Mouse (Mus musculus) heart, embryonic 14.5 days (tissue): ENCODE data around the gene Prep. TPM values are rescaled to one million over a fixed set of nuclear protein-coding genes. Genes with fewer than 3 reads are reported as not detected.

Experiments
- ATAC-seq: fragments of 200-750 bp; cut with Nextera tagmentation; 2 replicates; pipeline ENCODE4 v1.8.0; 2017; ENCODE audit warnings: low read depth, moderate TSS enrichment; ENCODE audit not compliant: insufficient number of reproducible peaks, insufficient read depth, low FRiP score
- H3K27ac ChIP-seq, 2 experiments: fragments of 200-500 bp in 1 of 2; fragments of 300-500 bp in 1 of 2; sonication (generic) in 1 of 2; replicated peaks in 1 of 2; 2 replicates each; pipeline ENCODE4 v1.5.1; 2012 to 2014; ENCODE audit warnings: low read depth in 2 of 2, low read length in 2 of 2, control low read depth in 1 of 2, mild to moderate bottlenecking in 1 of 2, mixed read lengths in 1 of 2; ENCODE audit not compliant: control insufficient read depth in 1 of 2, insufficient read depth in 1 of 2
- H3K27me3 ChIP-seq: fragments of 300-500 bp; sonication (generic); 2 replicates; pipeline ENCODE4 v1.6.1; 2014; ENCODE audit warnings: mild to moderate bottlenecking, low read length, control low read depth; ENCODE audit not compliant: control insufficient read depth, insufficient read depth
- H3K36me3 ChIP-seq: fragments of 300-500 bp; sonication (generic); 2 replicates; pipeline ENCODE4 v1.6.1; 2014; ENCODE audit warnings: mild to moderate bottlenecking, control low read depth, low read length, mixed read lengths; ENCODE audit not compliant: control insufficient read depth, insufficient read depth
- H3K4me1 ChIP-seq, 2 experiments: fragments of 200-500 bp in 1 of 2; fragments of 300-500 bp in 1 of 2; sonication (generic) in 1 of 2; 2 replicates each; pipeline ENCODE4 v1.6.1; 2012 to 2014; ENCODE audit warnings: low read length in 2 of 2, control low read depth in 1 of 2, mixed read lengths in 1 of 2; ENCODE audit not compliant: control insufficient read depth in 2 of 2, insufficient read depth in 2 of 2
- H3K4me2 ChIP-seq: fragments of 300-500 bp; sonication (generic); 2 replicates; pipeline ENCODE4 v1.6.1; 2014; ENCODE audit warnings: mild to moderate bottlenecking, low read length
- H3K4me3 ChIP-seq, 2 experiments: fragments of 200-500 bp in 1 of 2; fragments of 300-500 bp in 1 of 2; sonication (generic) in 1 of 2; 2 replicates each; pipeline ENCODE4 v1.5.1; 2012 to 2014; ENCODE audit warnings: low read length in 2 of 2, mild to moderate bottlenecking in 2 of 2, control low read depth in 1 of 2, low read depth in 1 of 2, moderate library complexity in 1 of 2; ENCODE audit not compliant: control insufficient read depth in 1 of 2, insufficient read depth in 1 of 2
- H3K9ac ChIP-seq: fragments of 300-500 bp; sonication (generic); 2 replicates; pipeline ENCODE4 v1.6.1; 2014; ENCODE audit warnings: mild to moderate bottlenecking, low read length
- H3K9me3 ChIP-seq: fragments of 300-500 bp; sonication (generic); 2 replicates; pipeline ENCODE4 v1.6.1; 2016; ENCODE audit warnings: low read length, control low read depth; ENCODE audit not compliant: control insufficient read depth
- WGBS: fragments of 180-500 bp; shearing (Covaris S2); extraction: QIAGEN DNeasy Blood & Tissue Kit; methylation state at CpG from one replicate; pipeline ENCODE4 v1.1.7; 2014; 5-methylcytosine and 5-hydroxymethylcytosine counted together
- polyA plus RNA-seq: library from polyadenylated mRNA; unstranded; fragments of >200 nt; fragmentation: Nextera tagmentation; extraction: Ambion mirVana; gene quantifications from 2 replicates; pipeline ENCODE4 v1.2.1, GENCODE M21; 2014

Prep gene
- polyA plus RNA-seq, 1 experiment from 2014 or later: 24.4 TPM

- H3K9ac ChIP-seq: no peak overlapping the region
- H3K4me2 ChIP-seq: 0 out of 2 replicates have a peak overlapping the region, but pooled peaks have one; percentile 12
- peaks cover 9 to 10% of the 10 kb centered on the region in 2 experiments for H3K4me1 ChIP-seq
- H3K36me3 ChIP-seq: no peaks in the 10 kb centered on the region
- H3K4me3 ChIP-seq: no peak overlapping the region
- ATAC-seq: no peak
- no peaks in the 10 kb centered on the region for H3K9me3 ChIP-seq
- 24% methylated on average over 12 of the region's 12 CpGs for WGBS
- H3K27ac ChIP-seq: no peak overlapping the region
- peaks cover 10% of the 10 kb centered on the region for H3K27me3 ChIP-seq
These were observed 21.6 kb upstream of the Prep start for GRCm38 (mm10) chr10:45045268-45045928.

- no peaks in the 10 kb centered on the region for H3K9me3 ChIP-seq
- WGBS: 10% methylated on average over 11 of the region's 11 CpGs
- no peak for ATAC-seq
- peaks cover 10% of the 10 kb centered on the region for H3K27me3 ChIP-seq
- H3K9ac ChIP-seq: peak overlapping the region; percentile 17
- H3K36me3 ChIP-seq: no peaks in the 10 kb centered on the region
- H3K4me3 ChIP-seq: peak overlapping the region; percentile 10 to 12; a peak in 3 of 4 replicates
- peaks cover 9 to 10% of the 10 kb centered on the region in 2 experiments for H3K4me1 ChIP-seq
- no peak overlapping the region for H3K27ac ChIP-seq
- peak overlapping the region; percentile 59 for H3K4me2 ChIP-seq
These were observed 18.8 kb upstream of the Prep start for GRCm38 (mm10) chr10:45048158-45048557.

- Histone ChIP-seq H3K9me3 (no peaks in the 10 kb centered on the region), H3K36me3 (no peaks in the 10 kb centered on the region), H3K27me3 (peaks cover 10% of the 10 kb centered on the region), H3K9ac (peak overlapping the region; percentile 17), H3K4me3 (peak overlapping the region in 1 of 2 experiments; percentile 10; a peak in 2 of 4 replicates), H3K4me2 (peak overlapping the region; percentile 59), H3K27ac (no peak overlapping the region), H3K4me1 (peaks cover 9 to 10% of the 10 kb centered on the region in 2 experiments)
- WGBS: 20% methylated on average over 11 of the region's 11 CpGs
- no peak for ATAC-seq
These were observed 18.4 kb upstream of the Prep start for GRCm38 (mm10) chr10:45048622-45049021.

GRCm38 (mm10) chr10:45051125-45051744 is 15.8 kb upstream of the Prep start:
- H3K27ac ChIP-seq: no peak overlapping the region
- no peak for ATAC-seq
- peak overlapping the region; percentile 28; the same call in 1 of the 2 replicates for H3K4me2 ChIP-seq
- no peak overlapping the region for H3K4me3 ChIP-seq
- H3K4me1 ChIP-seq: peaks cover 9 to 10% of the 10 kb centered on the region in 2 experiments
- 58% methylated on average over 11 of the region's 11 CpGs for WGBS
- 0 out of 2 replicates have a peak, but pooled peaks cover 3% of the 10 kb centered on the region for H3K9me3 ChIP-seq
- peaks cover 10% of the 10 kb centered on the region for H3K27me3 ChIP-seq
- no peaks in the 10 kb centered on the region for H3K36me3 ChIP-seq
- no peak overlapping the region for H3K9ac ChIP-seq

GRCm38 (mm10) chr10:45058361-45058760 is 8.6 kb upstream of the Prep start:
- H3K4me2 ChIP-seq: no peak overlapping the region
- H3K36me3 ChIP-seq: no peaks in the 10 kb centered on the region
- WGBS: 86% methylated on average over 6 of the region's 6 CpGs
- H3K27ac ChIP-seq: no peak overlapping the region
- H3K4me1 ChIP-seq: no peaks in the 10 kb centered on the region
- no peak overlapping the region for H3K9ac ChIP-seq
- H3K27me3 ChIP-seq: no peaks in the 10 kb centered on the region
- H3K9me3 ChIP-seq: 0 out of 2 replicates have a peak, but pooled peaks cover 6% of the 10 kb centered on the region
- H3K4me3 ChIP-seq: no peak overlapping the region
- no peak for ATAC-seq

- Histone ChIP-seq H3K9me3 (0 out of 2 replicates have a peak, but pooled peaks cover 3% of the 10 kb centered on the region), H3K27me3 (no peaks in the 10 kb centered on the region), H3K9ac (no peak overlapping the region), H3K36me3 (no peaks in the 10 kb centered on the region), H3K4me1 (peaks cover 0 to under 1% of the 10 kb centered on the region in 2 experiments; a peak in 1 of 4 replicates), H3K4me2 (no peak overlapping the region), H3K27ac (no peak overlapping the region), H3K4me3 (no peak overlapping the region)
- 39% methylated on average over 1 of the region's 1 CpGs for WGBS
- ATAC-seq: no peak
These were observed 6.2 kb upstream of the Prep start for GRCm38 (mm10) chr10:45060841-45061240.

GRCm38 (mm10) chr10:45066131-45066930 is 672 bp upstream of the Prep start:
- Histone ChIP-seq H3K9me3 (no peaks in the 10 kb centered on the region), H3K9ac (peak overlapping the region; percentile 96), H3K36me3 (no peaks in the 10 kb centered on the region), H3K27ac (peak overlapping the region; percentile 14 to 65), H3K27me3 (no peaks in the 10 kb centered on the region), H3K4me2 (peak overlapping the region; percentile 75), H3K4me1 (peaks cover 12 to 38% of the 10 kb centered on the region in 2 experiments), H3K4me3 (peak overlapping the region; percentile 62 to 98)
- WGBS: 11% methylated on average over 12 of the region's 12 CpGs
- ATAC-seq: peak; percentile 23
